Mouse (Mus musculus) left cerebral cortex, postnatal 10 days (tissue): ENCODE data around the gene Apon. TPM values are rescaled to one million over a fixed set of nuclear protein-coding genes. Genes with fewer than 3 reads are reported as not detected.
A peak's percentile ranks its signal among the peaks of the same experiment; 100 is the strongest.

Experiments
- DNase-seq, 2 experiments: peaks; one replicate each; pipeline ENCODE4 v3.0.0; 2021 to 2022; ENCODE audit warnings: low spot score in 2 of 2, mixed read lengths in 1 of 2; ENCODE audit errors: extremely low spot score in 1 of 2
- intact Hi-C: fragments of 180-260 bp; cut with DNase I; formaldehyde crosslinking; loops from one replicate; pipeline ENCODE4 v1.15.1; 2025
- total RNA-seq, 2 experiments: library from RNA; stranded (reverse); gene quantifications; 2 replicates each; pipeline ENCODE4 v1.2.3; 2021

Apon gene
- total RNA-seq, 2 experiments from 2014 or later = not detected

- DNase-seq = no peak
- intact Hi-C loops = no loop called here
Observed at GRCm38 (mm10) chr10:128298702-128299171, 44.8 kb downstream of the Apon start, which contains the start of gene Il23a. Gene Il23a, minus strand, starts transcription at chr10:128298752.

GRCm38 (mm10) chr10:128302357-128302756 is 48.5 kb downstream of the Apon start:
- no peak for DNase-seq
- intact Hi-C loops = no loop called here

GRCm38 (mm10) chr10:128302785-128303125 is 48.9 kb downstream of the Apon start:
- DNase-seq = no peak
- intact Hi-C loops = no loop called here

- intact Hi-C loops = no loop called here
- peak; percentile 99 to 100 for DNase-seq
Observed at GRCm38 (mm10) chr10:128303126-128304021, 49.5 kb downstream of the Apon start, which contains the start of gene Pan2. Gene Pan2, plus strand, starts transcription at chr10:128303335.

Other genes starting within 250 kb of the Apon start
- not detected for gene Hsd17b6, start 246.5 kb upstream of the Apon start, total RNA-seq
- 10 to 100 TPM; 10.5 to 10.9 TPM for gene Prim1, start 238.9 kb upstream of the Apon start, total RNA-seq
- gene Naca, start 218.5 kb upstream of the Apon start, total RNA-seq = 100 to 1,000 TPM; 351 to 355 TPM
- gene Ptges3, start 195.1 kb upstream of the Apon start, total RNA-seq = 100 to 1,000 TPM; 149 to 156 TPM
- gene Atp5b, start 170.8 kb upstream of the Apon start, total RNA-seq = 1,000 to 10,000 TPM; 1,572 to 1,686 TPM
- 10 to 100 TPM; 29.5 to 31.3 TPM for gene Baz2a, start 162.5 kb upstream of the Apon start, total RNA-seq
- gene Rbms2, start 73.8 kb upstream of the Apon start, total RNA-seq = 10 to 100 TPM; 10.7 to 11.6 TPM
- gene Gls2, start 59.6 kb upstream of the Apon start, total RNA-seq = 10 to 100 TPM; 17.8 to 18.7 TPM
- 10 to 100 TPM; 11.5 to 12.6 TPM for gene Spryd4, start 42.3 kb upstream of the Apon start, total RNA-seq
- not detected for gene Mip, start 28.3 kb upstream of the Apon start, total RNA-seq
- gene Timeless, start 22.0 kb upstream of the Apon start, total RNA-seq = 1 to 10 TPM; 8.3 to 9.7 TPM
- gene Apof, start 14.6 kb downstream of the Apon start, total RNA-seq = not detected
- gene Stat2, start 16.5 kb downstream of the Apon start, total RNA-seq = 10 to 100 TPM; 20.2 to 26.0 TPM
- gene Il23a, start 44.7 kb downstream of the Apon start, total RNA-seq = under 1 TPM; 0.43 to 0.58 TPM
- gene Pan2, start 49.2 kb downstream of the Apon start, total RNA-seq = 10 to 100 TPM; 13.0 to 14.1 TPM
- gene Cnpy2, start 68.4 kb downstream of the Apon start, total RNA-seq = 10 to 100 TPM; 64.4 to 69.7 TPM
- 100 to 1,000 TPM; 287 to 288 TPM for gene Cs, start 83.6 kb downstream of the Apon start, total RNA-seq
- 10 to 100 TPM; 69.8 to 74.6 TPM for gene Coq10a, start 114.9 kb downstream of the Apon start, total RNA-seq
- gene Ankrd52, start 123.0 kb downstream of the Apon start, total RNA-seq = 10 to 100 TPM; 74.4 TPM
- gene Slc39a5, start 147.1 kb downstream of the Apon start, total RNA-seq = under 1 TPM; 0.56 to 0.69 TPM
- gene Nabp2, start 157.4 kb downstream of the Apon start, total RNA-seq = 10 to 100 TPM; 88.5 to 93.8 TPM
- 10 to 100 TPM; 79.3 to 81.6 TPM for gene Rnf41, start 157.6 kb downstream of the Apon start, total RNA-seq
- 100 to 1,000 TPM; 204 to 226 TPM for gene Smarcc2, start 205.2 kb downstream of the Apon start, total RNA-seq
- gene Myl6, start 240.0 kb downstream of the Apon start, total RNA-seq = 100 to 1,000 TPM; 602 to 610 TPM
- gene Myl6b, start 244.6 kb downstream of the Apon start, total RNA-seq = 10 to 100 TPM; 30.9 to 34.1 TPM